Mouse (Mus musculus) megakaryocyte, adult 5-6 weeks (primary cell): ENCODE results near the gene Ubl4a. TPM values are rescaled to one million over a fixed set of nuclear protein-coding genes. Genes with fewer than 3 reads are reported as not detected.

Experiments
- total RNA-seq, 2 experiments: library from RNA; stranded (forward) in 1 of 2; stranded (reverse) in 1 of 2; fragments of 153-499, 151-499 nt in 1 of 2; fragments of 221-1000, 200-1000 nt in 1 of 2; gene quantifications; 2 replicates each; pipeline versions ENCODE4 v1.2.3 to v1.2.4; 2015 to 2017

Gene Ubl4a
- total RNA-seq, 2 experiments from 2014 or later, result 13.1 to 32.0 TPM

Other genes starting within 250 kb of the Ubl4a start
- gene Opn1mw, start 245.8 kb downstream of the Ubl4a start, total RNA-seq (2015), result not detected in 2 replicates
- not detected in 2 replicates for gene Opn1mw, start 245.8 kb downstream of the Ubl4a start, total RNA-seq (2017)
- gene Mecp2, start 237.9 kb downstream of the Ubl4a start, total RNA-seq (2015), result 15.2 and 16.4 TPM in 2 replicates
- 16.9 and 17.7 TPM in 2 replicates for gene Mecp2, start 237.9 kb downstream of the Ubl4a start, total RNA-seq (2017)
- not detected in 2 replicates for gene Tex28, start 205.4 kb downstream of the Ubl4a start, total RNA-seq (2015)
- not detected in 2 replicates for gene Tex28, start 205.4 kb downstream of the Ubl4a start, total RNA-seq (2017)
- not detected in 2 replicates for gene Tktl1, start 196.0 kb downstream of the Ubl4a start, total RNA-seq (2015)
- not detected in 2 replicates for gene Tktl1, start 196.0 kb downstream of the Ubl4a start, total RNA-seq (2017)
- gene Flna, start 123.4 kb downstream of the Ubl4a start, total RNA-seq (2015), result 614 and 619 TPM in 2 replicates
- 2,027 and 2,122 TPM in 2 replicates for gene Flna, start 123.4 kb downstream of the Ubl4a start, total RNA-seq (2017)
- gene Emd, start 118.5 kb downstream of the Ubl4a start, total RNA-seq (2015), result 89.4 and 95.2 TPM in 2 replicates
- 73.3 and 99.8 TPM in 2 replicates for gene Emd, start 118.5 kb downstream of the Ubl4a start, total RNA-seq (2017)
- 2,650 and 3,055 TPM in 2 replicates for gene Rpl10, start 102.4 kb downstream of the Ubl4a start, total RNA-seq (2015)
- gene Rpl10, start 102.4 kb downstream of the Ubl4a start, total RNA-seq (2017), result 1,311 and 1,465 TPM in 2 replicates
- gene Taz, start 91.3 kb downstream of the Ubl4a start, total RNA-seq (2015), result 45.2 and 49.3 TPM in 2 replicates
- gene Taz, start 91.3 kb downstream of the Ubl4a start, total RNA-seq (2017), result 28.1 and 33.1 TPM in 2 replicates
- gene Dnase1l1, start 90.9 kb downstream of the Ubl4a start, total RNA-seq (2015), result 105 and 116 TPM in 2 replicates
- 63.8 and 69.1 TPM in 2 replicates for gene Dnase1l1, start 90.9 kb downstream of the Ubl4a start, total RNA-seq (2017)
- gene Atp6ap1, start 76.1 kb downstream of the Ubl4a start, total RNA-seq (2015), result 229 and 231 TPM in 2 replicates
- gene Atp6ap1, start 76.1 kb downstream of the Ubl4a start, total RNA-seq (2017), result 218 and 254 TPM in 2 replicates
- gene Gdi1, start 68.2 kb downstream of the Ubl4a start, total RNA-seq (2015), result 133 and 170 TPM in 2 replicates
- 44.6 and 70.5 TPM in 2 replicates for gene Gdi1, start 68.2 kb downstream of the Ubl4a start, total RNA-seq (2017)
- 43.2 and 51.5 TPM in 2 replicates for gene Fam50a, start 60.2 kb downstream of the Ubl4a start, total RNA-seq (2015)
- gene Fam50a, start 60.2 kb downstream of the Ubl4a start, total RNA-seq (2017), result 42.8 and 63.1 TPM in 2 replicates
- gene Plxna3, start 44.2 kb downstream of the Ubl4a start, total RNA-seq (2015), result 0.09 and 0.50 TPM in 2 replicates
- 0.57 and 0.70 TPM in 2 replicates for gene Plxna3, start 44.2 kb downstream of the Ubl4a start, total RNA-seq (2017)
- gene Lage3, start 19.6 kb downstream of the Ubl4a start, total RNA-seq (2015), result 53.3 and 55.1 TPM in 2 replicates
- 16.0 and 20.2 TPM in 2 replicates for gene Lage3, start 19.6 kb downstream of the Ubl4a start, total RNA-seq (2017)
- gene Slc10a3, start 131 bp upstream of the Ubl4a start, total RNA-seq (2015), result 18.4 and 24.3 TPM in 2 replicates
- 12.3 and 12.9 TPM in 2 replicates for gene Slc10a3, start 131 bp upstream of the Ubl4a start, total RNA-seq (2017)
- gene Fam3a, start 20.1 kb upstream of the Ubl4a start, total RNA-seq (2015), result 13.5 and 14.6 TPM in 2 replicates
- gene Fam3a, start 20.1 kb upstream of the Ubl4a start, total RNA-seq (2017), result 15.5 and 15.8 TPM in 2 replicates
- gene Ikbkg, start 20.1 kb upstream of the Ubl4a start, total RNA-seq (2015), result 8.8 and 11.7 TPM in 2 replicates
- 31.9 and 50.0 TPM in 2 replicates for gene Ikbkg, start 20.1 kb upstream of the Ubl4a start, total RNA-seq (2017)
- 384 and 417 TPM in 2 replicates for gene G6pdx, start 56.0 kb upstream of the Ubl4a start, total RNA-seq (2015)
- 261 and 303 TPM in 2 replicates for gene G6pdx, start 56.0 kb upstream of the Ubl4a start, total RNA-seq (2017)
- not detected in 2 replicates for gene Gm6880, start 108.2 kb upstream of the Ubl4a start, total RNA-seq (2015)
- gene Gm6880, start 108.2 kb upstream of the Ubl4a start, total RNA-seq (2017), result not detected in 2 replicates
- not detected in 2 replicates for gene Olfr1326-ps1, start 201.7 kb upstream of the Ubl4a start, total RNA-seq (2015)
- not detected in 2 replicates for gene Olfr1326-ps1, start 201.7 kb upstream of the Ubl4a start, total RNA-seq (2017)
- not detected in 2 replicates for gene Olfr1325, start 219.5 kb upstream of the Ubl4a start, total RNA-seq (2015)
- not detected in 2 replicates for gene Olfr1325, start 219.5 kb upstream of the Ubl4a start, total RNA-seq (2017)